Mouse (Mus musculus): Measurements from ENCODE around the gene Meis1. TPM values are rescaled to one million over a fixed set of nuclear protein-coding genes. Genes with fewer than 3 reads are reported as not detected.

Gene Meis1
- total RNA-seq, 2 experiments from 2014 or later: 5.2 to 7.9 TPM

DNA sequence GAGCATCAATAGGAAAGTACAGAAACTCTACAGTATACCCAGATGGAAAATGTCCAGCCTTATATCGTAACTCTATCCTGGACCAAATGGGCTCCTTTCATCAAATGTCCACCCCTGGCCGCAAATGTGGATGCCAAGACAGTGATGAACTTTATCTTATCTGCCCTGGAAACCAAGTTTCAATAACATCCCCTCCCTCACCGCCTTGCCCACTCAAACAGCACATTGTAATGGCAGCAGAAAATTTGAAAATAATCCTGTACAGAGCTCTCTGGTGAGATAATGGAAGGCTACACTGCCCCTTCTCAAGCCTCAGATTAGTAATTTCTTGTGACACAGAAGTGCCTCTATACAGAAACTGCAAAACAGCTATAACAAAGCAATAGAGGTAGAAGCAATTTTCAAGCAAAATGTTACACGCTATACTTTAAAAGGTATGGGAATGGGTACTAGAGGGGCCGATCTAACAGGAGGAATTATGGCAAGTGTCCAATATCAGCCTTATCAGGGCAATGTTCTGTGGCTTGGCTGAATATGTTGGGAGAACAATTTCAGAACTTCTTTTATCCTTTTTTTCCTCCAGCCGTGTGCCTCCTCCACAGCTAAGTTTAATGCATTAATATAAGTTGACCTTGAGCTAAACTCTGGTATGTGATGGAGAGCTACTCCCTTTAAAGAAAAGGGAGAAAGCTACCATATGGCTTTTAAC, 106.3 kb downstream of the Meis1 start:
- DNase-seq (ENCODE audit: low spot score in 2 of 2): no peak

DNA sequence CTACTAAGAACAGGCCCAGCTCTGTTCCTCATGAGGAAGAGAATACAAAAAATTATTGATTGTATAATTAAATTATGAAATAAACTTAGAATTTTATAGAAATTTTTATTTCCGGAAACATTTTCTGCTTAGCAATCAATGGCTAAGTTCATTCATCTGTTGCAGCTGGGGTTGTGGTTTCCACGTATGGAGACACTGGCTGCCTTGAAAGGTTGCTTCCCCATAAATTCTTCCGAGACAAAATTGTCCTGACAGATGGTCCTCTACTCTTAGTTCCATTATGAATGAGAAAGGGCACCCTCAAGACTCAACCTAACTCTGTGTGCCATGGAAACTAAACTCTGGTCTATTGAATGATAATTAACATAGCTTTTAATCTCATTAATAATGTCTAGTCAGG, 111.9 kb downstream of the Meis1 start:
- no peak for DNase-seq (ENCODE audit: low spot score in 2 of 2)

DNA sequence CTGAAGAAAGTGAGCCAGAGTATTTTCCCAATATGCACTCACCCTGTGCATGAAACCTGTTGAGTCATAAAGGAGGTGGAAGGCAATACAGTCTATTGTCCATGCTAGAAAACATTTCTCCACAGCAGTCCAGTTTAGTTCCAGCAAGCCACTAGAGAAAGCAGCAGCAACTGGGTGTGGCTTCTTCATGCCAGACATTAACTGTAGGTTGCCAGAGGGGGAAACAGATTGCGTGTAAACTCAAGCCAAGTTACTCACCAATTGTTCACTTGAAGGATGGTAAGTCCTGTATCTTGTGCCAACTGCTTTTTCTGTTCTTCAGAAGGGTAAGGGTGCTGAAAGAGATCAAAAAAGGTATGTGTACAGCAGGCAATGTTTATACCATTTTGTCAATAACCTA, 113.4 kb downstream of the Meis1 start:
- DNase-seq (ENCODE audit: low spot score in 2 of 2): no peak

DNA sequence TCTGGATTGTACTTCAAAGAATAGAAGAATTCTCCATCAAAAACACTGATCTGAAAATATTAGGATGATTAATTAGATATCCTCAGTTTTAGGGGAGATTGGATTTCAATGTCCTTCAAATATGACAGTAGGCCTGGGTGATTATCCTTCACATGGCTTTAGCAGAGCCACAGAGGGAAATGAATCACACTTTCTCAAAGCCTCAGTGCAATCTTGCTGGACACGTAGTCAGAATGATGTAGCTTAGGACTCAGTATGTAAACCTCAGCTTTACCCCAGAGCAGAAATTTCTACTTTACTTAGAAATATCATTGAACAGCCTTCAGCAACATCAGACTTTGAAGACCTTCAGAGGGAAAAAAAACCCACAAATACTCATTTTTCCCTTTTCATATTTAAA, 113.9 kb downstream of the Meis1 start:
- no peak for DNase-seq (ENCODE audit: low spot score in 2 of 2)

DNA sequence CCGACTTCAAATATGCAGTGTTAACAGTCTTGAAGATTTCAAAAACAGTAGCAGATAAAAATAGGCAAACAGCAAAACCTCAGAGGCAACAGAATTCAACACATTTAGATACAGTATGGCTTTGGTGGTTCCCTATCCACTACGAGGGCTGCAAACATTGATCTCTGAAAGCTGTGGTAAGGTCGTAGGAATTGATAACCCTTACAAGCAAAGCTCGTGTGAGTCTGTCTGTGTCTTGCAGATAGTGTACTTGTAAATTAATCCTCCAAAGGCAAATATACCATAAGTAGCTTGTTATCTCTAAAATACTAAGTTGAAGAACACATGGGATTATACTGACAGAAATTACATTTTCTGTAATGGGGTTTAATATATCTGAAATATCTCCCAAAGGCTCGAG, 114.5 kb downstream of the Meis1 start:
- DNase-seq (ENCODE audit: low spot score in 2 of 2): no peak

DNA sequence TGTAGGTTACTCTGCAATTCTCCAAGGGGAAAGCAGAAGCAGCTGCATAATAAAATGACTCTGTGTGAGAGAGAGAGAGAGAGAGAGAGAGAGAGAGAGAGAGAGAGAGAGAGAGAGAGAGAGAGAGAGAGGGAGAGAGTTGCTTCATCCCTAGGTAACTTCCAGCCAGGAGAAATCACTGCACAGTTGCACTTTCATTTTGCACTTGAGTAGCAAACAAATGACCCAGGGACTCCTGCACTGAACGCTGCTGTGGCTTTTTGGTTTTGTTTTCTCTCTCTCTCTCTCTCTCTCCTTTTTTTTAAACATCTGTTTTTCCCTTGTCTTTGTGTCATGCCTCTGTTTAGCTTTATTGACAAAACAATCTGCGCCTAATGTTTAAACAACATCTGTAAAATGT, 118.3 kb downstream of the Meis1 start:
- no peak for DNase-seq (ENCODE audit: low spot score in 2 of 2)

DNA sequence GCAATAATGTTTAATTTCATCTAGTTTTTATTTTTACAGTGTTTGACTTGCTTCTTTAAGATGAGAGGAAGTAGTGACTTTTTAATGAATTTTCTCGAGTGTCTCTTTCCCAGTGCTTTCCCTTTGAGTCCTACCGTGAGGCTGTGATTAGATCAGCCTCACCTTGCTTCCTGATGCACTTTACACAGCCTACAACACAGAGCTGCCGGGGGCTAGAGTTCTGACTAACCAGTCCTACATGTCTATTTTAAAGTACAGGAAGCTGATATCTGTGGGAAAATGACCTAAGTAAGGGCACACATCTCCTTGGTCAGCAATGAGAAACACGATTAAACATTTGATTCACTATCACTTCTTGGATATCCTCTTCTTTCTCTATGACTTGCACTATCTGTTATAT, 119.9 kb downstream of the Meis1 start:
- no peak for DNase-seq (ENCODE audit: low spot score in 2 of 2)

DNA sequence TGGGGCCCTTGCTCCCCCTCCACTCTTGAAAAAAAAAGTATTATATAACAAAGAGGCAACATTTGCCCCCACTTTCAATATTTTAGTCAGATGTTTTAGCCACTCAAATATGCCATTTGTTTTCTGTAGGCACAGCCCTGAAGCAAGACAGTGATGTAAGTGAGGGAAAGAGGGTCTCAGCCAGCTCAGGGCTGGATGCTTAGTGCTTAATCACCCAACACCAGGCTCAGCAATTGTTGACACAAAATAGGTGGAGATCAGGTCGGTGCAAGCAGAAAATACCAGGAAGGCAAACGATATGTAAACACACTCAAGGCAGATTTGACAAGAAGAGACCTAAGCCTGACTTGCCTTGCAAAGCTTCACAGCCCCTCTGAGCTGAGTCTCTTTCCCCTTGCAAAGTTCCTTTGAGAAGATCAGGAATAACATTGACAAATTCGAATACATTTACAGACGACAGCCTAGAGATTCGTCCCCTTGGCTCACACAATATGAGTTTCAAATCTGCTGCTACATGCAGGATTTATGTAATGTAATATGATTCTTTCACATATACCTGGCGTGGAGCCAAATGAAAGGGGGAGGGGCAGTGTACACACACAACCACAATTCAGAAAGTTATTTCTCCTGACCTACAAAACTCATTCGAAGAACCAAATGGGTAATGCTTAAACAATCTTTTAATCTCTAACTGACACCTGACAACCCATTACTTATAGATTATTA, 120.7 kb downstream of the Meis1 start:
- DNase-seq (ENCODE audit: low spot score in 2 of 2): no peak

DNA sequence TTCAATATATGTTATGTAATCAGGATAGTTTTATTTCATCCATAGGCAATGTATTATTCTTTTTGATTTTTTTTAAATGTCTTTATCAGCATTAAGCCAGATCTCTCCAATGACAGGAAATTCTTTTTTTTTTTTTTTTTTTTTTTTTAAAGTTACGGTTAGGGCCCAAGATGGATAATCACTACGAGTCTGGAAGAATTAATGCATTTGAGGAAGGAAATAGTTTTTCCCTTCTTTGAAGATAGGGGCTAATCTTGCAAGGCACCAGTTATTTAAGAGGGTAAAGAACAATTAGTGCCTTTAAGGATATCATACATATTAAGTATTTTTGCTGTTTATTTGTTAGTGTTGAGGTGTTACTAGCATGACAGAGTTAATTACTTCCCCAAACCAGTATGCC, 121.5 kb downstream of the Meis1 start:
- DNase-seq (ENCODE audit: low spot score in 2 of 2): no peak

DNA sequence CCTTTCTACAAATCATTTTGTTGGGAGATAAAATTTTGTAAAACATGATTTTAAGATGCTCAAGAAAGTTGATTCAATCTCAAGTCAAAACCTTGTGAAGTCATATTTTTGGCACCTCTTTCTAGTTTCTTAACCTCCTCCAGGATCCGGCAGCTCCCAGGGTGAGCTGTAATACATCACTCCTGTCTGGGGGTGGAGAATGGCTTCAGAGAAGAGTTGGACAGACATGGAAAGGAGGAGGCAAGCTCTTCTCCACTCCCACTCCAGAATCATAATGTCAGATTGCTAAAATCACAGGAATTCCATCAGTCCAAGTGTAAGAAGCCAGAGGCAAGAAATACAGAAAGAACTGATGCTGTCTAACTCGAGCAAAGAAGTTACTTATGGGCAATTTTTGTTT, 126.3 kb downstream of the Meis1 start:
- no peak for DNase-seq (ENCODE audit: low spot score in 2 of 2)

DNA sequence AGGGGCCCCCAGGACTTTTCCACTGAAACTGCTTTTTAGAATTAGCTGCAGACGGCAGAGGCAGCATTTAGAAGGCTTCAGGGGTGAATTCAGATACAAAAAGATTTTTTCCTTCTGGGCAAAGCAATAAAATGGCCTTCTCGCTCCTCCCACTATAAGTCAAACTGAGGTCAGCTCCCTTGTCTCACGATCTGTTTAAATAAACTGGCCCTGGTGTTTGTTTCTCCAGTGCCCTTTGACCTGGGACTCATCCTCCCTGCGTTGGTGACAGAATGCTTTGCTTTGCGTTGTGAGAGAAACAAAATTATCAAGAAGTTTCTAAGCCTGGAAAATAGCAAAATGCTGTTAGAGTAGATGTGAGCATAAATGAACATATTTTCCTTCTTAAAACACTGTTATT, 129.6 kb downstream of the Meis1 start:
- no peak for DNase-seq (ENCODE audit: low spot score in 2 of 2)

DNA sequence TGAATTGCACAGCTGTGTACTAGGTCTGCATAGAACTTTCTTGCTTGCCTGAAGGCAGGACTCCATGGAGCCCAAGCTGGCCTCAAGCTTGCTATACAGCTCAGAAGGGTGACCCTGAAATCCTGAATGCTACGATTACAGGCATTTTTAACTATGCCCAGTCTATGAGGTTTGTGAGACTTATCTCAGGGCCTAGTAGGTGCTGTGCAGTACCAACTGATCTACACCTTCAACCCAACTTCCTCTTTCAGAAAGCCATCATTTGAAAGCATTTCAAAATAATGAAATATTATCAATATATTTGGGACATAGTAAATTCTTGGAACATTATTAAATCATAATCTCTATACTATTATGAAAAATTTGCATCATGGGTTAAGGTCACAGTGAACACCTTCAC, 130.1 kb downstream of the Meis1 start:
- DNase-seq (ENCODE audit: low spot score in 2 of 2): no peak

DNA sequence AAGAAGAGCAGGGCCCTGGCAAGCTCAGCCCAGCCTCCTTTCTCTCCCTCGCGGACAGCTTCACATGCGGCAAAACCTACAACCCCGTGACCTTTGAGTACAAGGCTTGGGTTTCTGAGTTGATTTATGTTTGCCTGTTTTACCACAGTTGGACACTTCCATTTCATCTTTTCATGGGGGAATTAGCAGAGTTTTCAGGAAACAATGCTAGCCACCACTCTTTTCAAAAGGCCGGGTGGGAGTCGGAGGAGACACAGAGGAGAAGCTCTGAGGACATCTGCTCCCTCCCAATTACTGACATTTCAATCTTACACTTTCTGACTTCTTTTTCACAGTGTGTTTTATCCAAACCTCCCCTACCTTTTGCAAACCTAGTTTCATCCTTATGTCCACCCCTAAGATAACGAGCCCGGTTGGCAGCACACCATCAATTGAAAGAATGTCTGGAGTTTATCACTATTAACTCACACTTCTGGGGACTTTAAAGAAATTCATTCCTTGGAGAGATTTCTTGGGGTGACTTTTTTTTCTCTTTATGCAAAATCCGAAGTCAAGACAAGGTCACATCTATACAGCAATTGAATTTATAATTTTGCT, 133.0 kb downstream of the Meis1 start:
- DNase-seq (ENCODE audit: low spot score in 2 of 2): no peak

DNA sequence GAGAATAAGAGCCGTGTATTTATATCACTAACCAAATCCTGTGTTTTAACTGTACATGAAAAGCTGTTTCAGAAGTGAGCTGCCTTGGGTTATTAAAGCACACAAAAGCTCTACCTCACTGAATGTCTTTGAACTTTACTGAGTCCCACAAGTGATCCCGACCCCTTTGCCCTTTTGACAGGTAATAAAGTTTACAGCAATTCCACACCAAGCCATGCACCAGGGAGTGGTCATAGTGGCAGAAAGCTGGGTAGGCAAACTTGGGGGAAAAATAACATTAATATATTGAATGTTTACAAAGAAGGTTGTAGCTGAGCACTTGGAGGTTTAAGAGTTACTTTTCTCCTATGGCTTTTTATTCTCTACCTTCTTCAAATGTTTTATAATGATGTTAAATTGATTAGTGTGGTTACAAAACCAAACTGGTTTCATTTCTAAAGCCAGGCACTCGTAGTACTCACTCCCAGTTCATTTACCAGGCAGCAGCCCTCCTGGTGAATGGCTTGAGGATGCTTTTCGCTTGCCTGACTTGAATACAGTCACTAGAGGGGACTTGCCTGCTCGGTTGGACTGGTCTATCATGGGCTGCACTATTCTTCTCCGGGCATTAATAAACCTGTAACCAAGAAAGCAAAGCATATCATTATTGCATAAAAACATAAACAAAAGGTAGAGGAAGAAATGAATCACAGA, 133.6 kb downstream of the Meis1 start:
- no peak for DNase-seq (ENCODE audit: low spot score in 2 of 2)

DNA sequence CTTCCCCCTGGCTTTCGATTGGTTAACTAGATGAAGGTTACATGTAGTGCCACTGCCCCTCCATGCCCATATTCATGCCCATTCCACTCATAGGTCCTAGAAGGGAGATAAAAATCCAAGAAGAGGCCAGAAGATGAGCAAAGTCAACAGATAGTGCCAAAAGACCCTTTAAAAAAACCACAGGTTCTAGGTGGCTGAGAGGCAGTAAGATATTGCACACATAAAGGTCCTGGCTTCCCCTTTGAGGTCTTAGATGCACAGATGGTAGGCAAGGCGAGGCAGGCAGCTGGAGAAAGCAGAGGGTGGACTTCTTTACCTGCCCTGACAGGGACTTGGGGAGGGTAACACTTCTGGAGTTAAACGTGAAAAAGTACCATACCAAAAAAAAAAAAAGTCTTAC, 134.8 kb downstream of the Meis1 start:
- no peak for DNase-seq (ENCODE audit: low spot score in 2 of 2)

DNA sequence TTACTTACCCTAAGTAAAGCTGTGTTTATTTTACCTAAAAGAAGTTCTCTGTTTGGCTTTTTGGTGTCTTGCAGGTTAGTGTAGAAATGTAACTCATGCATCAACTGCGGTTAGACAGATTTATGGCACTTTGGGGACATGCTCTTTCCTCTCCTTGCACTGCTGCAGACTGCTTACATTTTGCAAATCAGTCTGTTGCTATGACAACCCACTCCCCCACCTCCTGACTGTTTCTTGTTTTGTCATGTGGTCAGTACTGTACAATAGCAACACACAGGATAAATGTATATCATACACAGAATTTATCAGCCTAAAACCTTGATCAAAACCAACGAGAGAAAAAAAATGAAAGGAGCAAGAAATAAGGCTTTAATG, 135.3 kb downstream of the Meis1 start:
- DNase-seq (ENCODE audit: low spot score in 2 of 2): no peak

DNA sequence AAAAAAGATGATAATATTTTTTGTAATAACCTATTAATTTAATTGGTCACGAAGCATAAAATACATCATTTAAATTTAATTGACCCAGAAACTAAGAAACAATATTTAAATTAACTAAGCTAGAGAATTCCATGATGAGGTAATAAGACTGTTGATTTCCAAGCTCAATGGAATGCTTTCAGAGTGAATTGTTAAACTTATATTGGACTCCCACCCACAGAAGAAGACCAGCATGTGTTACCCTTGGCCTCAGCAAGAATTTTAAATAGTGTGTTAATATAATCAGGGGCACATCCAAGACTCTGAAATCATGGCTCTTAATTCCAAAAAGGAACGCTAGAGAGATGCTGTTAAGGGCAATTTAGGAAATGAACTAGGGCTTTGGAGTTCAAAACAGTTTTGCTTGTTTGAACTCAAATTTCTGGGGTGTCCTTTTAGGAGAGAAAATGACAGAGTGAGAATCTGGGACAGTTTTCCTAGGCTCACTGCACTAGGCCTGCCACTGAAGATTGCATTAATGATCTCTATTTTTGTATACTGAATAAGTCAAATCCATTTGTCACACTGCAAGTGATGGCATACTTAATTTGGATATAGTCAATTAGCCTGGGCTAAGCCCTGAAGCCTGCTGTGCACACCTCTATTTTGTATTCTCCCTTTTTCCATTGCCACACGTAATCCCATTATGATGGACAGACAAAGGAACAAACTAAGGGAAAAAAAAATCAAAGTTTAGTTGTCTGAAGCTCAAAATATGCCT, 135.9 kb downstream of the Meis1 start:
- no peak for DNase-seq (ENCODE audit: low spot score in 2 of 2)

DNA sequence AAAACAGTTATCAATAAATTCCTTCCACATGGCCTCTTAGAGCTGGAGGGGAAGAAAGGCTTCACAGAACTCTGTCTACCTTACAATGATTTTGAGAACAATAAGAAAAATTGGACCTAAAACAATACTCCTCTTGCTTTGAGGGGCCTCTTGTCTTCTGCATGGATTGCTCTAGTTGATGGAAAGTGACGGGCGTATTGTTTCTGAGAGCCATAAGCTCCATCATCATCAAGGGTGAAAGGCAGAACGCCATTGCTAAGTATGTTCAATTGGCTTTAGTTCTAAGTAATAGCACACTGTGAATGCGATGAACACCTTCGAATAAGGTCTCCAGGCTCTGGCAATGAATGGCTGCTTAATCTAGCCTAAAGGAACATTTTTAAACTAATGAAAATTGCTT, 136.5 kb downstream of the Meis1 start:
- DNase-seq (ENCODE audit: low spot score in 2 of 2): no peak

DNA sequence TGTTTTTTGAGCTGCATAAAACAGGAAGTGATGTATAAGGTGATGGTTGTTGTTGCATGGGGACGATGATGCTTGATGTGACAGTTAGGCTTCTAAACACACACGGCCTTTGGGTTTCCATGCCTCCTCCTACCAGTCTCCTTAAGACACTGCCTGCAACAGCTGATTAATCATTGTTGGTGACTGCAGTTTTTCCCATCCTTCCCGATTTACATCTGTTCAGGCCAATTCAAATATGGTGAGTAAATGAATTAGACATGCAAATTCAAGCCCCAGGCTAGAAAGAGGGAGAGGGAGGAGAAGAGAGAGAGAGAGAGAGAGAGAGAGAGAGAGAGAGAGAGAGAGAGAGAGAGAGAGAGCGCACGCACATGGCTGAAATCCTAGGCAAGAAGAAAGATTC, 138.0 kb downstream of the Meis1 start:
- DNase-seq (ENCODE audit: low spot score in 2 of 2): no peak

DNA sequence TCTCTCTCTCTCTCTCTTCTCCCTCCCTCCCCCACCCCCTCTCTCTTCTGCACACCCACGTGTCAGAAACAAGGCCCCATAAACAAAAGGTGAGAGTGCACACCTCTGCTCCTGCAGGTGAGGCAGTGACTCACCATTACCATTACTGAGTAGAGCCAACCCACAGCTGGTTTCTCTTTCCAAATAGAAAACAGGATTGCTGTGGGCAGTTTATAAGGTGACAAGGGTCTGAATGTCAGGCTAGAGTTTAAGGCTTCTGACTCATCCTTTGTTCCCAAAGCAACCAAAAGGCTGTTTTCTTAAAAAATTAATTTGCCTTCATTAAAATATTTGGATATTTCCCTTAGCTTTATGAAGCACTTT, 139.3 kb downstream of the Meis1 start:
- no peak for DNase-seq (ENCODE audit: low spot score in 2 of 2)

DNA sequence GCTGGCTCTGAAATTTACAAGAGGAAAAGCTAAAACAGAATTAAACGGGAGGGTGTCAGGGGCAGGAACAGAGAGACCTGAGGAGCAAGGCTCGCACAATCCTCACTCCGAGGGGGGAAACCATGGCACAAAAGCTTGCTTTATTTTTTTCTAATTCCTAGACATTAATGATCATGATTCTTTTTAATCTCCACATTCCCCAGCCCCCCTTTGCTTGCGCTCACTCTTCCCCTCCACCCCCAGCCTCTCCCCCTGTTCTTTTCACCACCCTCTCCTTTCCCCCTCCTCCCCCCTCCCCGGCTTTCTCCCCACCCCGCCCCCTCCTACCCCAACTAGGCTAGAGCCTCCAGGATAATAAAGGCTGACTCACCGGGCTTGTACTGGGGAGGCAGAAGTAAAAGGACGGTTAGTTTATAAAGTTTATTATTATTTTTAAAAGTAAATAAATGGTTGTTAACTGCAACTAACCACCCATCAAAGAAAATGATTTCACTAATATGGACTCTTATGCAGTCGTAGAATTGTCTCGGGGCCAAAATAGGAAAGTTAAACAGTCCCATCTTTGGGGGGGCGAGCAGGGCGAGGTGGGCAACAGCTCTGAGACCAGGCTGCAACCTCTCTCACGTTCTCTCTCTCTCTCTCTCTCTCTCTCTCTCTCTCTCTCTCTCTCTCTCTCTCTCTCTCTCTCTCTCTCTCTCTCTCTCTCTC, 139.9 kb downstream of the Meis1 start:
- DNase-seq (ENCODE audit: low spot score in 2 of 2): no peak
